Mouse (Mus musculus): ENCODE data around the gene Edaradd. TPM values are rescaled to one million over a fixed set of nuclear protein-coding genes. Genes with fewer than 3 reads are reported as not detected.

Gene Edaradd
- total and polyA plus RNA-seq, 2 experiments from 2014 or later, result 0.11 TPM; not detected in 1

GRCm38 (mm10) chr13:12442008-12442587 is 78.1 kb downstream of the Edaradd start:
- TF ChIP-seq CTCF (IDR thresholded peaks at IDR 0.05; ENCODE audit: low read depth), result no peak
- no peak for TF ChIP-seq EP300 (IDR thresholded peaks at IDR 0.05; ENCODE audit: low read depth)
- Histone ChIP-seq H3K27me3 (ENCODE audit: control insufficient read depth, insufficient read depth, low read length) (no peaks in the 10 kb centered on the region), H3K36me3 (replicated peaks; ENCODE audit: control insufficient read depth, insufficient read depth, low read length) (peaks cover 60% of the 10 kb centered on the region), H3K4me2 (ENCODE audit: low read depth, low read length) (no peak overlapping the region), H3K4me3 (ENCODE audit: low read depth, low read length) (no peak overlapping the region), H3K9me3 (replicated peaks; ENCODE audit: control insufficient read depth, low read length) (no peaks in the 10 kb centered on the region), H3K27ac (ENCODE audit: low read depth) (peak overlapping the region; percentile 46), H3K9ac (replicated peaks; ENCODE audit: low read depth, low read length) (no peak overlapping the region), H3K4me1 (ENCODE audit: control insufficient read depth, insufficient read depth) (peaks cover 7% of the 10 kb centered on the region; the same call in 1 of the 2 replicates)
- WGBS, result 47% methylated on average over 2 of the region's 2 CpGs
- ATAC-seq (ENCODE audit: insufficient read depth, low read depth) (peak; percentile 86), DNase-seq (ENCODE audit: low spot score) (peak; percentile 67)

DNA sequence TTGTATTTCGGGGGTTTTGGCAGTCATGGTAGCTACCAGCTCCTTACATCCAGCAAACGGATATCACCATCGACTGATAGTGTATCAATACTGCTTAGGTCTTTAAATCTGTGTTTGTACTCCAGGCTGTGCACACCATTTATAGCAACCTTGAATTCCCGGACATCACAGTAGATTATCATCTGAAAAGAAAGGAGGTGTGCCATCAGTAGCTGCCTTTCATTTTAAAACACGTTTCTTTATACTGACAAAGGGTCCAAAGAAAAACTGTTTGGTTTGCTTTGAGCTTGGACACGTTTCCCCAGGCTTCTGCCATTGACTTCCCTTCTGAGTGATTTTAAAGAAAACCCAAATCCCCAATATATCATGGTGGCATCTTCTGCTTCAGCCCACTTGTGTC is 79.4 kb downstream of the Edaradd start:
- Histone ChIP-seq H3K4me3 (ENCODE audit: low read depth, low read length) (no peak overlapping the region), H3K27ac (ENCODE audit: low read depth) (no peak overlapping the region), H3K4me2 (ENCODE audit: low read depth, low read length) (no peak overlapping the region), H3K9ac (replicated peaks; ENCODE audit: low read depth, low read length) (no peak overlapping the region), H3K4me1 (ENCODE audit: control insufficient read depth, insufficient read depth) (peaks cover 7% of the 10 kb centered on the region; the same call in 1 of the 2 replicates), H3K36me3 (replicated peaks; ENCODE audit: control insufficient read depth, insufficient read depth, low read length) (peaks cover 59% of the 10 kb centered on the region), H3K9me3 (replicated peaks; ENCODE audit: control insufficient read depth, low read length) (no peaks in the 10 kb centered on the region), H3K27me3 (ENCODE audit: control insufficient read depth, insufficient read depth, low read length) (no peaks in the 10 kb centered on the region)
- 90% methylated on average over 6 of the region's 6 CpGs for WGBS
- no peak for TF ChIP-seq EP300 (IDR thresholded peaks at IDR 0.05; ENCODE audit: low read depth)
- TF ChIP-seq CTCF (IDR thresholded peaks at IDR 0.05; ENCODE audit: low read depth), result no peak
- ATAC-seq (ENCODE audit: insufficient read depth, low read depth), result no peak
- DNase-seq (ENCODE audit: low spot score), result no peak

DNA sequence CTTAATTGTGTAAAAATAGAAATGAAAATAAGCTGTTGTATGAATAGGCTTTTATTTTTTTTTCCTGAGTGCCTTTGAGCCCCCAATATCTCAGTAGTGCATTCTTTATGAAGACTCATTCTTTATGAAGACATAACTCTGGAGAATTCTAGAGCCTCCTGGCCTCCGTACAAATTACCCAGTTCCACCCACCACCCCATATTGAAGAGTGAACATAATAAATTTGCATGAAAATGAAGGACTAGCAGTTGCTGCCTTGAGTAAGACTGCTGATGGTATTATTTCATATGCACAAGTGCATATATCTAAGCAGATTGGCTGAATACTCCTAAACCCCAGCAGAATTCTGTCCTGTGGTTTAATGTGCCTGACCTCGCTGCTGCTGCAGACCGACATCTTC is 80.7 kb downstream of the Edaradd start:
- WGBS, result 90% methylated on average over 3 of the region's 3 CpGs
- H3K27ac ChIP-seq (ENCODE audit: low read depth), result no peak overlapping the region
- peaks cover 7% of the 10 kb centered on the region; the same call in 1 of the 2 replicates for H3K4me1 ChIP-seq (ENCODE audit: control insufficient read depth, insufficient read depth)
- ATAC-seq (ENCODE audit: insufficient read depth, low read depth) (no peak), DNase-seq (ENCODE audit: low spot score) (no peak)
- H3K4me3 ChIP-seq (ENCODE audit: low read depth, low read length), result no peak overlapping the region
- no peaks in the 10 kb centered on the region for H3K9me3 ChIP-seq (replicated peaks; ENCODE audit: control insufficient read depth, low read length)
- H3K4me2 ChIP-seq (ENCODE audit: low read depth, low read length), result no peak overlapping the region
- H3K27me3 ChIP-seq (ENCODE audit: control insufficient read depth, insufficient read depth, low read length), result no peaks in the 10 kb centered on the region
- H3K9ac ChIP-seq (replicated peaks; ENCODE audit: low read depth, low read length), result no peak overlapping the region
- H3K36me3 ChIP-seq (replicated peaks; ENCODE audit: control insufficient read depth, insufficient read depth, low read length), result peaks cover 66% of the 10 kb centered on the region
- TF ChIP-seq EP300 (IDR thresholded peaks at IDR 0.05; ENCODE audit: low read depth) (no peak), CTCF (IDR thresholded peaks at IDR 0.05; ENCODE audit: low read depth) (no peak)

- no peak for ATAC-seq (ENCODE audit: insufficient read depth, low read depth)
- Histone ChIP-seq H3K4me3 (ENCODE audit: low read depth, low read length) (no peak overlapping the region), H3K9ac (replicated peaks; ENCODE audit: low read depth, low read length) (no peak overlapping the region), H3K9me3 (replicated peaks; ENCODE audit: control insufficient read depth, low read length) (no peaks in the 10 kb centered on the region), H3K4me2 (ENCODE audit: low read depth, low read length) (no peak overlapping the region), H3K4me1 (ENCODE audit: control insufficient read depth, insufficient read depth) (no peaks in the 10 kb centered on the region), H3K36me3 (replicated peaks; ENCODE audit: control insufficient read depth, insufficient read depth, low read length) (peaks cover 89% of the 10 kb centered on the region), H3K27ac (ENCODE audit: low read depth) (no peak overlapping the region), H3K27me3 (ENCODE audit: control insufficient read depth, insufficient read depth, low read length) (no peaks in the 10 kb centered on the region)
- no peak for TF ChIP-seq EP300 (IDR thresholded peaks at IDR 0.05; ENCODE audit: low read depth)
- TF ChIP-seq CTCF (IDR thresholded peaks at IDR 0.05; ENCODE audit: low read depth), result no peak
- WGBS, result 71% methylated on average over 5 of the region's 5 CpGs
- DNase-seq (ENCODE audit: low spot score), result no peak
Observed at GRCm38 (mm10) chr13:12433843-12434242, 86.4 kb downstream of the Edaradd start.

- H3K36me3 ChIP-seq (replicated peaks; ENCODE audit: control insufficient read depth, insufficient read depth, low read length), result peaks cover 91% of the 10 kb centered on the region
Observed at GRCm38 (mm10) chr13:12428556-12428955, 91.7 kb downstream of the Edaradd start.

More at GRCm38 (mm10) chr13:12428556-12428955, 91.7 kb downstream of the Edaradd start:
- H3K27ac ChIP-seq (ENCODE audit: low read depth), result no peak overlapping the region
- ATAC-seq (ENCODE audit: insufficient read depth, low read depth), result no peak
- H3K4me1 ChIP-seq (ENCODE audit: control insufficient read depth, insufficient read depth), result no peaks in the 10 kb centered on the region
- H3K9ac ChIP-seq (replicated peaks; ENCODE audit: low read depth, low read length), result no peak overlapping the region
- no peaks in the 10 kb centered on the region for H3K27me3 ChIP-seq (ENCODE audit: control insufficient read depth, insufficient read depth, low read length)
- 92% methylated on average over 13 of the region's 13 CpGs for WGBS
- no peak for DNase-seq (ENCODE audit: low spot score)
- no peaks in the 10 kb centered on the region for H3K9me3 ChIP-seq (replicated peaks; ENCODE audit: control insufficient read depth, low read length)
- H3K4me3 ChIP-seq (ENCODE audit: low read depth, low read length), result no peak overlapping the region
- TF ChIP-seq CTCF (IDR thresholded peaks at IDR 0.05; ENCODE audit: low read depth), result no peak
- TF ChIP-seq EP300 (IDR thresholded peaks at IDR 0.05; ENCODE audit: low read depth), result no peak
- H3K4me2 ChIP-seq (ENCODE audit: low read depth, low read length), result no peak overlapping the region

Other genes starting within 250 kb of the Edaradd start
- gene Actn2, start 179.7 kb downstream of the Edaradd start, total RNA-seq (2014; rRNA removed; ENCODE audit: low replicate concordance), result 1,276 and 1,578 TPM in 2 replicates
- gene Actn2, start 179.7 kb downstream of the Edaradd start, polyA plus RNA-seq (2015; fragmentation: Nextera tagmentation; extraction: Ambion mirVana), result 2,012 and 2,143 TPM in 2 replicates
- 6.5 and 9.3 TPM in 2 replicates for gene Heatr1, start 125.4 kb downstream of the Edaradd start, total RNA-seq (2014; rRNA removed; ENCODE audit: low replicate concordance)
- gene Heatr1, start 125.4 kb downstream of the Edaradd start, polyA plus RNA-seq (2015; fragmentation: Nextera tagmentation; extraction: Ambion mirVana), result 3.3 and 3.5 TPM in 2 replicates
- 14.1 and 21.8 TPM in 2 replicates for gene Lgals8, start 55.5 kb downstream of the Edaradd start, total RNA-seq (2014; rRNA removed; ENCODE audit: low replicate concordance)
- 17.5 and 18.0 TPM in 2 replicates for gene Lgals8, start 55.5 kb downstream of the Edaradd start, polyA plus RNA-seq (2015; fragmentation: Nextera tagmentation; extraction: Ambion mirVana)
- 1.4 and 8.2 TPM in 2 replicates for gene Ero1lb, start 45.4 kb upstream of the Edaradd start, total RNA-seq (2014; rRNA removed; ENCODE audit: low replicate concordance)
- 2.4 and 2.5 TPM in 2 replicates for gene Ero1lb, start 45.4 kb upstream of the Edaradd start, polyA plus RNA-seq (2015; fragmentation: Nextera tagmentation; extraction: Ambion mirVana)

Measured in heart, postnatal 0 days (tissue).